Mouse (Mus musculus): ENCODE data around the gene Rhox4f. TPM values are rescaled to one million over a fixed set of nuclear protein-coding genes. Genes with fewer than 3 reads are reported as not detected.
"Not testable (repeated sequence)": the region's sequence is repeated elsewhere in the genome, so short reads cannot be mapped to it uniquely, and the experiment has no call there.

Rhox4f gene
- total RNA-seq (2022): not detected

GRCm38 (mm10) chrX:37607604-37608003, at the start of gene Rhox4f:
Gene Rhox4f, minus strand, starts transcription at chrX:37607704.
- not testable (repeated sequence) for DNase-seq (ENCODE audit: low spot score in 2 of 2)

GRCm38 (mm10) chrX:37651227-37651626, 43.7 kb upstream of the Rhox4f start, which contains the start of gene Rhox4g:
Gene Rhox4g, minus strand, starts transcription at chrX:37651327.
- not testable (repeated sequence) for DNase-seq (ENCODE audit: low spot score in 2 of 2)

- DNase-seq (ENCODE audit: low spot score in 2 of 2): not testable (repeated sequence)
Measured at GRCm38 (mm10) chrX:37643370-37643769, 35.9 kb upstream of the Rhox4f start, which contains the start of gene Rhox2g. Gene Rhox2g, minus strand, starts transcription at chrX:37643470.

- DNase-seq (ENCODE audit: low spot score in 2 of 2): not testable (repeated sequence)
Measured at GRCm38 (mm10) chrX:37628512-37628911, 21.0 kb upstream of the Rhox4f start, which contains the start of gene Rhox3g. Gene Rhox3g, minus strand, starts transcription at chrX:37628612.

- DNase-seq (ENCODE audit: low spot score in 2 of 2): not testable (repeated sequence)
Measured at GRCm38 (mm10) chrX:37580692-37581091, 26.8 kb downstream of the Rhox4f start, which contains the start of gene Rhox3f. Gene Rhox3f, plus strand, starts transcription at chrX:37580992.

- not testable (repeated sequence) for DNase-seq (ENCODE audit: low spot score in 2 of 2)
Measured at GRCm38 (mm10) chrX:37572638-37573037, 34.9 kb downstream of the Rhox4f start.

GRCm38 (mm10) chrX:37571105-37571504, 36.4 kb downstream of the Rhox4f start, which contains the start of gene Rhox2f:
Gene Rhox2f, plus strand, starts transcription at chrX:37571405.
- not testable (repeated sequence) for DNase-seq (ENCODE audit: low spot score in 2 of 2)

GRCm38 (mm10) chrX:37557112-37557511, 50.4 kb downstream of the Rhox4f start, which contains the start of gene Rhox4e:
Gene Rhox4e, plus strand, starts transcription at chrX:37557412.
- DNase-seq (ENCODE audit: low spot score in 2 of 2): not testable (repeated sequence)

Other genes starting within 250 kb of the Rhox4f start
- gene Rhox3a2, start 227.7 kb downstream of the Rhox4f start, total RNA-seq (2022): not detected
- gene Rhox4a2, start 216.9 kb downstream of the Rhox4f start, total RNA-seq (2022): not detected
- not detected for gene Rhox2b, start 195.6 kb downstream of the Rhox4f start, total RNA-seq (2022)
- gene Rhox4b, start 175.2 kb downstream of the Rhox4f start, total RNA-seq (2022): not detected
- gene Rhox2c, start 154.0 kb downstream of the Rhox4f start, total RNA-seq (2022): not detected
- not detected for gene Rhox3c, start 149.1 kb downstream of the Rhox4f start, total RNA-seq (2022)
- gene Rhox4c, start 127.4 kb downstream of the Rhox4f start, total RNA-seq (2022): not detected
- not detected for gene Rhox2d, start 114.3 kb downstream of the Rhox4f start, total RNA-seq (2022)
- gene Rhox4d, start 93.3 kb downstream of the Rhox4f start, total RNA-seq (2022): not detected
- not detected for gene Rhox2e, start 77.3 kb downstream of the Rhox4f start, total RNA-seq (2022)
- not detected for gene Rhox3e, start 65.7 kb downstream of the Rhox4f start, total RNA-seq (2022)
- not detected for gene Rhox4e, start 50.3 kb downstream of the Rhox4f start, total RNA-seq (2022)
- not detected for gene Rhox2f, start 36.3 kb downstream of the Rhox4f start, total RNA-seq (2022)
- not detected for gene Rhox3f, start 26.7 kb downstream of the Rhox4f start, total RNA-seq (2022)
- gene Rhox3g, start 20.9 kb upstream of the Rhox4f start, total RNA-seq (2022): not detected
- gene Rhox2g, start 35.8 kb upstream of the Rhox4f start, total RNA-seq (2022): not detected
- gene Rhox4g, start 43.6 kb upstream of the Rhox4f start, total RNA-seq (2022): not detected
- gene Rhox3h, start 61.1 kb upstream of the Rhox4f start, total RNA-seq (2022): not detected
- gene Rhox2h, start 65.6 kb upstream of the Rhox4f start, total RNA-seq (2022): not detected
- not detected for gene Rhox5, start 197.1 kb upstream of the Rhox4f start, total RNA-seq (2022)
- gene Rhox6, start 219.2 kb upstream of the Rhox4f start, total RNA-seq (2022): not detected
- not detected for gene Rhox7a, start 224.0 kb upstream of the Rhox4f start, total RNA-seq (2022)